Mouse (Mus musculus) spleen, adult 12 weeks (tissue): Measurements from ENCODE around the gene Paf1.

Experiments used
- DNase-seq: peaks from one replicate; pipeline ENCODE4 v3.0.0; 2022; ENCODE audit warnings: low spot score

The Paf1 gene

DNA sequence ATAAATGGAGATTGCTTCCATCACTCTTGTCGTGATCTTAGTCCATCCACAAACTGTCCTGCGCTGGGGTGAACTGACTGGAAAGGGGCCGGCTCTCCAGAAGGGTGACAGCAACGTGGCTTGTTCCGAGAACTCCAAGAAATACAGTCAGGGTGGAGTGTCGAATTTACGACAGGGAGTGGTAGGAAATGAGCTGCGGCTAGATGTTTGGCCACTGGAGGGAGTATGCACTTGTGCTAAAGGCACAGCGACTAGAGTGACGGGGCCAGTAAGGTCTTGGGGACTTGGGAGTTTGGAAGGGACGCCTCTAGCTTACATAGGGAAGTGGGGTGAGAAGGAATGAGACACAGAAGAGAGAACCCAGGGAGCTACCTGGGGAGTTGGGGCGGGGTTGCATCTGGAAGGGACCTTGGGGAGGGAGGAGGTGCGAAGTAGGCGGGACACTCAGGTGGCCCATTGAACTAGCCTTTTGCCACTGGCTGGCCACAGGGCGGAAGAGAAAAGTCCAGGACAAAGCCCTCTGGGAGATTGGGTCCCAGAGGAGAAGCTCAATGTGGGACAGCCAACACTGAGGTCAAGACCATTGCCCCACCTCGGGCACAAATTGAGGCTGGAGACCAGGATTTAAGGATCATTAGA is 44.3 kb downstream of the Paf1 start, which contains the start of gene Gmfg:
Gene Gmfg, plus strand, starts transcription at position 516 of the 639 bp plus-strand sequence.
- peak; percentile 80 for DNase-seq

DNA sequence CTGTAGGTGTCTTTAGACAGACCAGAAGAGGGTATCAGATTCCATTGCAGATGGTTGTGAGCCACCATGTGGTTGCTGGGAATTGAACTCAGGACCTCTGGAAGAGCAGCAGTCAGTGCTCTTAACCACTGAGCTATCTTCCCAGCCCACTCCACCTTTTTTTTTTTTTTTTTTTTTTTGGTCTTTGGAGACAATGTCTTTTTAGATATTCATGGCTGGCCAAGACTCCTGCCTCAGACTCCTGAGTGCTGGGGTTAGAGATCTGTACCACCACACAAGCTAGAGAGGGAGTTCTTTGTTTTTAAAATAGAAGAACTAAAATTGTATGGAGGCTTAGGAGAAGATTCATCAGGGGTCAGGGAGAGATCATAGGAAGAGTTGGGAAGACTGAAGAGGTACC is 45.2 kb downstream of the Paf1 start:
- no peak for DNase-seq

DNA sequence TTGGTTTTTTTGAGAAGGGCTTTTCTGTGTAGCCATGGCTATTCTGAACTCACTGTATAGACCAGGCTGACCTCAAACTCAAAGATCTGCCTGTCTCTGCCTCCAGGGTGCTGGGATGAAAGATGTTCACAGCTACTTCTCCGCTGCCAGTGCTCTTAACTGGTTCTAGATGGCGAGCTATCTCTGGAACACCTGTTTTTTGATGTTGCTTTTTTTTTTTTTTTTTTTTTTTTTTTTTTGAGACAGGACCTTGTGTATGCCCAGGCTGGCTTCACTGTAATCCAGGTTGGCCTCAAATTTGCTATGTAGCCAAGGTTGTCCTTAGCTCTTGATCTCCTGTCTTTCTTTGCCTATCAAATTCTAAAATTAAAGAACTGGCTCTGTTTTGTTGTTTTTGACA is 46.0 kb downstream of the Paf1 start:
- DNase-seq: no peak

DNA sequence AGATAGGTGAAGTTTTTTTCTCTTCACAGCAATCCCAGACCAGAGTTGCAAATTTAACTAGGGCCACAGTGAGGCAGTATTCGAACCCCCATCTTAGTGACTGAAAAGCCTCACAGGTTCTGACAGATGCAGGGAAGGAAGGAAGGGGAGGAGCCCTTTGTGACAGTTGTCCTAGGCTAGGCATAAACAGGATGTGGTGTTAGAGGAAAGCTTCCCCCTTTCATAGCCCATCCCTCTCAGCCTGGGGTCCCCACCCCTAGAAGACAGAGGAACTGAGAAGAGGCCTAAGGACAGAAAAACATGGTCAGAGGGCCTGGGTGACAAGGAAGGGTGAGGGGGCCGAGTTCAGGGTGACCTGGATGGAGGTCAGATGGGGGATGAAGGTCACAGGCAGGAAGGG is 48.0 kb downstream of the Paf1 start:
- DNase-seq: peak; percentile 51

DNA sequence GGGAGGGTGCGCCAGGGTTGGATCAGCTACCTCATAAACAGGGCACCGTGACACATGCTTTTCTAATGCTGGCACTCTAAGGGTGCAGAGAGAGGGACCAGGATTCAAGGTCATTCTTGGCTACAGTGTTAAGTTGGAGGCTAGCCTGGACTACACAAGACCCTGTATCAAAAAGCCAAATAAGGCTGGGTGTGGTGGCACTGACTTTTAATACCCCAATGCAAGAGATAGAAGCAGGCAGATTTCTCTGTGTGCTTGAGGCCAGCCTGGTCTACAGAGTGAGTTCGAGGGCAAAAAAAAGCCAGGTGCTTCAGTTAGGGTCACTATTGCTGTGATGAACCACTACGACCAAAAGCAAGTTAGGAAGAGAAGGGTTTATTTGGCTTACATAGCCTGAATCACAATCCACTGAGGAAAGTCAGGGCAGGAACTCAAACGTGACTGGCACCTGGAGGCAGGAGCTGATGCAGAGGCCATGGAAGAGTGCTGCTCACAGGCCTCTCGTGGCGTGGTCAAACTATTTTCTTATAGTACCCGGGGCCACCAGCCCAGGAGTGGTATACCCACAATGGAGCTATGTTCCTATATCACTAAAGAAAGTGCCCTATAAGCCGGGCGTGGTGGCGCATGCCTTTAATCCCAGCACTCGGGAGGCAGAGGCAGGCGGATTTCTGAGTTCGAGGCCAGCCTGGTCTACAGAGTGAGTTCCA is 49.2 kb downstream of the Paf1 start:
- DNase-seq: no peak

DNA sequence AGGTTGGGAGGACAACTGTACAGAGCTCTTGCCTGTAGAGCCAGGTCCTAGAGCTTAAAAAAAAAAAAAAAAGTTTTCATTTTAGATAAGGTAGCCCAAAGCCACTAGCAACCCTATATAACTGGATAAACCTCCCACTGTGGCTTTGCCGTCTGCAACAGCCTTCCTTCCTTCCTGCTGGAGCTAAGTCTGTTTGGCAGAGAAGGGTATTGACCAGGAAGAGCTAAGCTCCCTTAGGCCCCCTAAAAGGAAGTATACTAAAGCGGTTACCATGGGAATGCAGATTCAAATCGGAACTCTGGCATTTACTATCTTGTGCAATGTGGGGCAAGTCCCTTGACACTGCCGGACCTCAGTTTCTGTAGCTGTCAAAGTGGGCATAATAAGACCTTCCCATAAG is 49.9 kb downstream of the Paf1 start:
- no peak for DNase-seq

DNA sequence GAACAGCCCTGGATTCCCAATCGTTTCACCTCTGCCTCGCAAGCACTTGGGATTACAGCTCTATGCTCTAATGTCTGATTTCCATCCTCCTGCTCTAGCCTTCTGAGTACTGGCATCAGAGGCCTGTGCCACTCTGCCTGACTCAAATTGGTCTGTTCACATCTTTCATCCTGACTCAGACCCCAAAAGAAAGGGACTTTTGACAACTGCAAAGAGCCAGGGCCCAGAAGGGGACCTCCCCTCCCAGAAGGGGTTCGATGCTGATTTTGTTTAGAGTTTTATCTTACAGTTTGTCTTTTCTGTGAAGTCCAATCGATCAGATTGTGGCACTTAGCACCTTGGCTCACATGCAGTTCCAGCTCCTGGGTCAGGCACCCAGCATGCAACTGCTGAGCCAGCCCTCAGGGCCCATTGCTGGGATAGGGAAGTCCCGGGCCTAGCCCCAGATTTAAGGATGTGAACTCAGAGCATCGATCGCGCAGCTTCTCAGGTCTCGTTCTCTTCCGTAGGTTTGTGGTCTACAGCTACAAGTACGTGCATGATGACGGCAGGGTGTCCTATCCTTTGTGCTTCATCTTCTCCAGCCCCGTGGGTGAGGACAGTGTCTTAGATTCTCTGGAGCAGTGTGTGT is 51.7 kb downstream of the Paf1 start:
- DNase-seq: no peak

DNA sequence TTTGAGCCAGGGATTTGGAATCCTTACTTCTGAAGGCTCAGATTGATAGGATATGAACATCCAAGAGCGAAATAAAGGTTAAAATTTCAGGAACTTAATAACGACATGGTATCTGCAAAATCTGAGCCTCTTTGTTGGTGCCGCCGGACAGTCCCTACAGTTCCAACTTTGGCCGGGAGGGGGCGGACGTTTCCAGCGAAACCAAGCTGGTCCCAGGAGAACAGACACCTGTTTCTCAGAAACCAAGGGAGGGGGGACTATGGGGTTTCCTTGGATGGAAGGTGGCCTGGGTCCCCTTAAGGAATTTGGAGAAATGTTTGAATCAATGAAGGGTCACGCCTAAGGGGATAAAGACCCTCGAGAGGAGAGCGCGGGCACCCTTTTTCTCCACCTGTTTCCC is 53.7 kb downstream of the Paf1 start:
- peak; percentile 69 for DNase-seq

DNA sequence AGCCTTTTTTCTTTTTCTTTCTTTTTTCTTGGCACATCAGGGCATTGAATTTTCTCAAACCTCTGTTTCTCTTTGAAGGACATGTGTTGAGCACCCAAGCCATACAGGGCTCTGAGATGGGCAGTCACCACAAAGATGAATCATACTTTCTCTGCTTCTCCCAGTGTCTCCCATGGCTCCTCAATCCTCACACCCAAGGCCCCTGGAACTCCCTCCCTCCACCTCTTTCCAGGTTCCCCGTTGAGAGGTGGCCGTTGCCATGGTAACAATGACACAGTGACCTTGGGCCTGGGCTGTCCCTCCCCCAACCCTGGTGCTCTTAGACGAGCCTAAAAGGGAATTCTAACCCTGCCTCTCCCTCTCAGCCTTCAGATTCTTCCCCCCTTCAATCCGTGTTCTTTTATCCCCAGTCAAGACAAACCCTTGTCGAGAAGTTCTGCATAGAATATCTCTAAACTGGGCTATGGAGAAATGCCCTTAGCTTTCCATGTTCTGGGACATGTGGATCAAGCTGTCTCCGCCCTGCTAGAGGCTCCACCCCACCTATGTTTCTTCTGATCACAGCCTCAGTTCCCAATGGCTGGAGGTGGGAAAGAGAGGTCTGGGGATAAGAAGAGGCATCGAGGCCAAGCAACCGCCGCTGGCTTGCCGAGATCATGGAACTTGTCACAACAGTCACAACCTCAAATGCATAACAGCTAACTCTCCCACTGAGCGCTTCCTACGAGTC is 54.5 kb downstream of the Paf1 start:
- no peak for DNase-seq

DNA sequence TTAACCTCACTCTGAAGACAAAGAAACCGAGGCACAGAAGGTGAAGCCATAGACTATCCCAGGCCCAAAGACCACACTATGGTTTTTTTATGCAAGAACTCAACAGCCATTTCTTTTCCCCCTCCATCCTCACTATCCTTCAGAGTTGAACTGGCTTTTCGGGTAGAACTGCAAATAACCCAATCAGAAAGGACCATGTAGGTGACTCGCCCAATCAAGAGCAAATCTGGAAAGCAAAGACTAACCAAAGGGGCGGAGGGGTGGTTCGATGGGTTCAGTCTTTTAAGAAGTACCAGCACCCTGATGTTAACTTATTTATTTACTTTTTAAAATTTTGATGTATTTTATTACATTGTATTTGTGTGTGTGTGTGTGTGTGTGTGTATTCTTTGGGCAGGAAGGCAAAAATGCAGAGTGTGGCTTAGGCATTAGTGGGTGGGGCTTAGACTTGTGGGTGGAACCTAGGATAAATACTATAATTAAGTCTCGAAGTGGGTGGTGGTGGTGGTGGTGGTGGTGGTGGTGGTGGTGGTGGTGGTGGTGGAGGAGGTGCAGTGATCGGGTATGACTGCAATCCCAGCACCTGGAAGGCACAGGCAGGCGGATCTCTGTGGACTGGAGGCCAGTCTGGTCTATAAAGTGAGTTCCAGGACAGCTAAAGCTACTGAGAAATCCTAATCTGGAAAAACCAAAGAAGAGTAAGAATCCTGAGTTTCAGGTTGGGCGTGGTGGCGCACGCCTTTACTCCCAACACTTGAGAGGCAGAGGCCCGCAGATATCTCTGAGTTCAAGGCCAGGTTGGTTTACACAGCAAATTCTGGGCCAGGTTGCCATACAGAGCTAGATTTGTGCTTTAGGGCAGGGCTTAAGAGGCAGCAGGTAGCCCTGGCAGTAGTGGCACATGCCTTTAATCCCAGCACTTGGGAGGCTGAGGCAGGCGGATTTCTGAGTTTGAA is 55.4 kb downstream of the Paf1 start:
- DNase-seq: no peak
